Mouse (Mus musculus) small intestine, adult 2 months (tissue): ENCODE measurements around the gene Hist1h2bg.
"Not testable (repeated sequence)": the region's sequence is repeated elsewhere in the genome, so short reads cannot be mapped to it uniquely, and the experiment has no call there.

Experiments used
- CTCF ChIP-seq: fragments of 200-500 bp; IDR thresholded peaks from 2 replicates; pipeline ENCODE4 v1.5.1; 2012; ENCODE audit warnings: low read depth, mild to moderate bottlenecking, control low read depth, inconsistent platforms, low read length, moderate library complexity, mixed read lengths; ENCODE audit not compliant: insufficient replicate concordance, insufficient read length; ENCODE audit errors: extremely low read depth
- POLR2A ChIP-seq: fragments of 200-500 bp; IDR thresholded peaks from 2 replicates; pipeline ENCODE4 v1.6.1; 2012; ENCODE audit warnings: low read depth, mild to moderate bottlenecking, control low read depth, inconsistent platforms, low read length, moderate library complexity

DNA sequence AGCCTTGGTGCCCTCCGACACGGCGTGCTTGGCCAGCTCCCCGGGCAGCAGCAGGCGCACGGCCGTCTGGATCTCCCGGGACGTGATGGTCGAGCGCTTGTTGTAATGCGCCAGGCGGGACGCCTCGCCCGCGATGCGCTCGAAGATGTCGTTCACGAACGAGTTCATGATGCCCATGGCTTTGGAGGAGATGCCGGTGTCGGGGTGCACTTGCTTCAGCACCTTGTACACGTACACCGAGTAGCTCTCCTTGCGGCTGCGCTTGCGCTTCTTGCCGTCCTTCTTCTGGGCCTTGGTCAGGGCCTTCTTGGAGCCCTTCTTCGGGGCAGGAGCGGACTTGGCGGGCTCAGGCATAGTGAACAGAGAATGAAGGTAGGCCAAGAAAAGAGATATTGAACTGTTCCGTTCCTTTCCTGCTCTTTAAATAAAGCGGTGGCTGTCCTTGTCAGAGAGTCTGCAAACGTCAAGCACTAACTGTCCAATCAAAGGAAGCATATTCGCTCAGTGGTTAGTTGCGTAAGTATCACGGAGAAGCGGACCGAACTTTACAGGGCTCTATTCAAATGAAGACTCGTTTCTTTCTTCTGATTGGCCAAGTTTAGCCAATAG, 28.1 kb upstream of the Hist1h2bg start, which contains the start of gene Hist1h2bh:
- not testable (repeated sequence) for TF ChIP-seq CTCF
- peak; percentile 53; the same call in 1 of the 2 replicates for TF ChIP-seq POLR2A
